Mouse (Mus musculus) layer of hippocampus, postnatal 14 days (tissue): ENCODE data around the gene Dhx16. TPM values are rescaled to one million over a fixed set of nuclear protein-coding genes. Genes with fewer than 3 reads are reported as not detected.
A peak's percentile ranks its signal among the peaks of the same experiment; 100 is the strongest.
"Not testable (repeated sequence)": the region's sequence is repeated elsewhere in the genome, so short reads cannot be mapped to it uniquely, and the experiment has no call there.

Experiments
- DNase-seq, 2 experiments: peaks; one replicate each; pipeline ENCODE4 v3.0.0; 2021 to 2022; ENCODE audit warnings: low spot score in 2 of 2, mixed read lengths in 1 of 2
- microRNA-seq, 2 experiments: library from miRNA; unstranded; fragments of <30 nt; microRNA quantifications; one replicate each; pipeline ENCODE4 v1.2.0; 2021
- total RNA-seq, 2 experiments: library from RNA; stranded (reverse); gene quantifications; 2 replicates each; pipeline ENCODE4 v1.2.3; 2021

Gene Dhx16
- total RNA-seq, 2 experiments from 2014 or later: 30.3 to 33.6 TPM

DNA sequence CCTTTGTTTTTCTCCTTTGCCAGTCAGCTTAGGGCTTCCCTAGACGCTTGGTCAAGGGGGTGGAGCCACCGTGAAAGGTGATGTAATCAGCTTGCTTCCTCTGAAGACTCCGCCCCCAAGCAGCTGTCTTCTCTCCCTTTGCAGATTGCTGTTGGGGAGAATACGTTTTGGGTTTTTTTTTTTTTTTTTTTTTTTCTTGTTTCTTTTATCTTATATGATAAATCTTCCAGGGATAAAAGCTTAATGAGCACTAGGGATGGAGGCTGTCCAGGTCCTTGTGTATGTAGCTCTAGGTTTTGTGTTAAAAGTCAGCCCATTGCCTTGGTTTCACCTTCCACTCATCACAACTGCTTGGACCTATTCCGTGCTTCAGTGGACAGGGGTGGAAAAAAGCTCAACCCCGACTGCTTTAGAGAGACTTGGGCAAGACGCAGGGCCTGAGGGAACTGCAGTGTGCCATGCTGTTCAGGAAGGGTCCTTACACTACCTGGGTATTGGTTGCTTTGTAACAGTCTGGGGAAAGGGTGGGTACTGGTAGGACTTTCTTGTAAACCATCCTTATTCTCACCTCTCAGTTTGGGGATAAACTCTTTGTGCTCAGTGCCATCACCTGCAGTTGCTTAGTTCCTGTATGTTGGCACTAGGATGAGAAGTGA, 39.6 kb downstream of the Dhx16 start:
- DNase-seq: peak; percentile 84 to 98

DNA sequence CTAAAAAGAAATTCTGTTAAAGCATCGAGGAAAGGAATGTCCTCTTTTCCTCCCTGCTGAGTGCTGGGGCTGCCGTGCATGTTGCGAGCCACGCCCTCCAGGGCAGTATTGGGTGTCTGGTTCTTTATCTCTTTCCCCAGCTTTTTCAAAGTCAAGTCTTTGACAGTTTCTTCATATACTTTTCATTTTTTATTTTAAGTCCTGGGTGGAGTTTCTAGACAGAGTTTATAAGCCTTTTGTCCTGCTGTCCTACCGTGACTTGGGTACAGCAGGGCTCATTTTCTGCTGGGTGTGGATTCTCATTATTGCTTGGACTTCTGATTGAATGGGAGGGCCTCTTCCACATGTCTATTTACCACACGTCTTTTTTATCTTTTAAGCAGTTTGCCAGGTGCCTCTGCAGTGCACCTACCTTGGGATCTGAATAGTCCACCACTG, 40.3 kb downstream of the Dhx16 start:
- no peak for DNase-seq

DNA sequence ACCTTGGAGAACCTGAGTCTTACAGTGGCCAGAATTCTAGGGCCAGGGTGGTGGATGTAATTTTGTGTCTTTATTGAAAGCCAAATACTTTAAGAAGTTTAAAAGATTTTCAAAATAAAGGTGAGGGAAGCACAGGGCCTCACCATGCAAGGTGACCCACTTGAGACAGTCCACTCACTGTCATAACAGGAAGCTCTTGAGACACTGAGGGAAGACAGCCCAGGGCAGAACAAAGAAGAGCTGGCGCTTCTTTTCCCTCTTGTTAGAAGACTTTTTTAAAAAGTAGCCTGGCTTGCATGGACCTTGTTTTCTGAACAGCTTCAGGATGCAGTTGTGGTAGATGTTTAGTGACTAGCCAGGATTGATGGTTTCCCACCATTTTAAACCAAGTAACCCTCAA, 40.8 kb downstream of the Dhx16 start:
- DNase-seq: no peak

DNA sequence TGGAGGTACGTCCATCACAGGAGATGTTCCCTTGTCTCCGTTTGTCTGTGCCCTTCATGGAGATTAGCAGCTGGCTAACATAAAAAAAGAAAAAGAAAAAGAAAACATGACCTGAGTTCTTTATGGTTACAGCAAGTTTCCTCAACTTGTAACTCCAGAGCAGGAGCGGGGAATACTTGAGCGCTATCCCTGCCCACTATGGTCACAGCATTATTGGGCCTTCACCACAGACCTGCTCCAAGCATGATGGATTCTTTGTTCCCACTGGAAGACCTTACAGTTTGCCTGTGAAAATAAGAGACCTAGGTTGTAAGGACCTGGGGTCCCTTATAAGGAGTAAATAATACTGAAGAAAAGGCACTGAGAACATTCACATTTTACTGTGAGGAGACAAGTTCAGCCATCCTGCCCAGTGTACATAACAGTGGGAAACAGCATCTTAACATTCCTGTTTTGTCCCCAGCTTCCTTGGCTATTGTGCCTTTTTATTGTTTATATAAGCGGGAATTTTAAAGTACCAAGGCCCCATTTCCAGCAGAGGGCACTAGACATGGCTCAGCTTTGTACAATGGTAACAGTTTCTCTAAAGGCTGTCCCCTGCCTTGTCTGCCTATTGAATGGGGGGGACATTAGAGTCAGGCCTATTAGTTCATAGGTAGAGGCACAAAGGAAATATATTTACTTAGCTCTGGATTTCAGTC, 41.4 kb downstream of the Dhx16 start:
- peak; percentile 41 to 62 for DNase-seq

DNA sequence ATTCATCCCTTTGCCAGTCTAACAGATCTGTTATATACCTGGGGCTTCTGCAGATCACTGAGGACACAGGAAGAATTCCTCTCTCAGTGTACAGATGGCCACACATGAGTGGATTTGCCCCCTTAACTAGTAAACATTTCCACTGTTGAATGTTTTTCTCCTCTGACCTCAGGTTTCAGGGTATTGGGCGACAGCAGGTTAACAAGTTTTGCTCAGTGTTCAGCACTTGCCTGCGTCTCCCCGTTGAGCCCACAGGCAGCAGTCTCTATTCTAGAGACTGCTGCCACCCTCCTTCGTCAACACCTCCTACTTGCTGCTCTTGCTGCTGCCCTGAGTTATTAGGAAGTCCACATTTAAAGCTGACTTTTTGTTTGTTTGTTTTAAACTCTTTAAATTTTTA, 42.1 kb downstream of the Dhx16 start:
- DNase-seq: no peak

DNA sequence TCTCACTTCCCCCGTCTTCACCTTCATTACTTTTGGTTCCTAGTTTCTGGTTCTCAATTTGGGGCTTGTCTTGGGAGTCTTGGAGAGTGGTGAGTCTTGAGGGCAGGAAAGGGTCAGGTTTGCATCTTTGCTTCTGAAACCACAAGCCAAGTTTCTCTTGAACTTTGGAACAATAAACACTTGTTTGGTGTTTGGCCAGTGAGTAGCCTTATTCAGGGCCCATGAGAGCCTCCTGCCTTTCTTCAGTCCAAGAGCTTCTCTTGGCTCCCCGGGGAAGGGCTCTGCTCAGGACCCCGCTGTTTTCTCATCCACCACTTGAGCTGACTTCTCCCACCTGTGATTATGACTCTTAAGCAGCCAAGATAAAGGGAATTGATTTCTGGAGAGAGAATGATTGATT, 42.9 kb downstream of the Dhx16 start:
- DNase-seq: no peak

DNA sequence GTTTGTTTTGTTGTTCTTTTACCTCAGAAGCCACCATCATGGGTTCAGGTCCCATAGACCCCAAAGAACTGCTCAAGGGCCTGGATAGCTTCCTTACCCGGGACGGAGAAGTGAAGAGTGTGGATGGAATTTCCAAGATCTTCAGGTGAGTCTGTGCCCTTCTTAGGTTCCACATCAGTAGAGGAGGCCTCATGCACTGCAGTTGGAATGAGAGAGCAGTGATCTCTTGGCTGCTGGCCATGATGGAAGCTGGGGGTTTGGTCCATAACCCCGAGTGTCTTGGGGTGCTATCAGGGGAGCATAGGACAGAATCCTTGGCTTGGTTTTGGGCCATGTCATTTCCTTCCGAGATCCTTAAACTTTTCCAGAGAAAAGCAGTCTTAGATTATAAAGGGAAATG, 43.7 kb downstream of the Dhx16 start:
- no peak for DNase-seq

DNA sequence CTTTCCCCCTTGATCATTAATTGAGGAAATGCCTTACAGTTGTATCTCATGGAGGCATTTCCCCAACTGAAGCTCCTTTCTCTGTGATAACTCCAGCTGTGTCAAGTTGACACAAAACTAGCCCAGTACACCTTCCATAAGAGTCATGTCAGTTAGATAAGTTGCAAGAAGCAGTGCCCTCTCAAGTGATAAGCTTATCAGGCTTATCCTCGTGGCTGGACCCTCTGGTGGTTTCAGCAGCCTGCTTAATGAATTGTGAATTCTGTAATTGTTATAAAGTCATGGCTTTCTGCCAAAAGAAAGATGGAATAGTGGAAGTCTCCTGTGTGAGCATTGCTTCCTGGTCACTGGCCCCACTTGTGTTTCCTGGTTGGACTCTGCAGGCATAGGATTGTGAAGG, 47.9 kb downstream of the Dhx16 start:
- no peak for DNase-seq

DNA sequence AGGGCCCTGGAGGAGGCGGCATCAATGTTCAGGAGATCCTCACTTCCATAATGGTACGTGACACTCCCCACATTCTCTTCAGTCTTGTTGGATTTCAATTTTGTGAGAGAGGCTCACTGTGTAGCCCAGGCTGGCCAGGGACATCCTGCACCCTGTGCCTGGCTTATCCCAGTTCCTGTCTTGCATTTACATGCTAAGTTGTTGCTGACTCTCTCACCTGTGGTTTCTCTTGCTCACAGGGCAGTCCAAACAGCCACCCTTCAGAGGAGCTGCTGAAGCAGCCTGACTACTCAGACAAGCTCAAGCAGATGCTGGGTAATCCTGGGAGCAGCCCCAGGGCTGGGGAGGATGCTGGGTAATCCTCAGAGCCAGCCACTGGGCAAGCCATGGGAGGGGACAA, 49.9 kb downstream of the Dhx16 start:
- DNase-seq: no peak

DNA sequence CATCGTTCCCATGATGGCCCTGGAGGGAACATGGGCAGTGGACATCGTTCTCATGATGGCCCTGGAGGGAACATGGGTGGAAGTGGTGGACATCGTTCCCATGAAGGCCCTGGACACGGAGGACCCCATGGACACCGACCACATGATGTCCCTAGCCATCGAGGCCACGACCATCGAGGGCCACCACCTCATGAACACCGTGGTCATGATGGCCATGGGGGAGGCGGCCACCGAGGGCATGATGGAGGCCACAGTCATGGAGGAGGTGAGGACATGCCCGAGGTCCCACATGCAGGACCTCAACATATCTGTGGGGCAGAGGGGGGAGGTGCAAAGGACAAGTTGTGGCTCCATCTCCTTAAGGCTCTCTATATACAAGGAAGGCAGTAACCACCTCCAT, 51.0 kb downstream of the Dhx16 start:
- DNase-seq: no peak

DNA sequence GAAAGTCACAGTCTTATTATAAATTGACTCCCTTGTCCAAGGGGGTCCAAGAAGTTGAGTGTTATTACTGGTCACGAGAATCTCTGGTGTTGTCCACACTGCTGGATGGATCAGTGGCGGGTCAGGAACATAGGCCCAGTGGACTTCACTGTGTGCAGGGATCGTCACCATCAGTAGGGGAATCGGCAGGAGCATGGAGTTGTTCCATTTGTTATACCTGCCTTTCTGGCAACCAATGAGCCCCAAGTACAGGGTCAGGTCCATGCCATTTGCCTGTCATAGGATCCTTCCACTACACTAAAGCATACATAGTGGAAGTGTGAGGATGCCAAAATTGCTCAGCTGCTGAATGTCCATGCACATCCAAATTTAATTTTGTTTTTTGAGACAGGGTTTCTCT, 53.0 kb downstream of the Dhx16 start:
- DNase-seq: no peak

DNA sequence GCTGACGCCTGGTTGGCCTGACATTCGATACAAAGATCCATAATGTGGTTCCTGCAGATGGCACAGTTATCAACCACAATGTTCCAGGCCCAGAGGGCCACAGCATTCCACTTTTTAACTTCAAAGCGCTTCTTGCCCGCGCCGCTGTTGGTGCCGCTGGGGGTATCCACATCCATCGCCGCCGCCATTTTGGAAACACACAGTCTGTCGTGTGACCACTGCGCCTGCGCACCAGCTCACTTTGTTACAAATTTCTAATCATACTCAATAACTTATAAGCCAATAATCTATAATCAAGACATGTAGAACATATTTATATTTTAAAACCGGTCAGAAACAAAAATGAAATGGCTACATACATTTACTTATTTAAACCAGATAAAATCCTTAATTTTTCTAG, 56.1 kb downstream of the Dhx16 start:
- DNase-seq: not testable (repeated sequence)

DNA sequence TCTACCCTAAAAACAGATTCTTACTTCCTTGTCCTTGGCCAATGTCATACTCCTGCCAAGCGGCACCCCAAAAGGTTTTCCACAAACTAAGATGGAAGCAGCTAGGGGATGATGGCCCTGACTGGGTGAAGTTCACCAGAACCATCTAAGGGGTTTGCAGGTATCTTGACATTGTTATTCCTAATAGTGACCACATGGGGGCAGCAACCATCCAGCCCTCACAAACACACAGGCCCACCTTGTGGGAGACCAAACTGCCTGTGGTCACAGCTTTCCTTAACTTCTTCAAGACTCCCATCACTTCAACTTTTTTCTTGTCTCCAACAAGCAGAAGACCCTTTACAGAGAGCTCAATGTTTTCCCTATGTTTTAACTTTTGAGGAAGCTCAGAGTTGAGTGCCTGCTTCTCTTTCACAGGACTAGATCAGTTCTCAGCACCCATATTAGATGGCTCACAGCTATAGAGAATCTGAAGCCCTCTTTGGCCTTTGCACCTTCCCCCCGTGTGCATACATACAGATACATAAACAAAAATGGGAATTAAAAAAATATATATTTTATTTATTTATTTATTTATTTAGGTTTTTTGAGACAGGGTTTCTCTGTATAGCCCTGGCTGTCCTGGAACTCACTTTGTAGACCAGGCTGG, 58.2 kb downstream of the Dhx16 start:
- no peak for DNase-seq

DNA sequence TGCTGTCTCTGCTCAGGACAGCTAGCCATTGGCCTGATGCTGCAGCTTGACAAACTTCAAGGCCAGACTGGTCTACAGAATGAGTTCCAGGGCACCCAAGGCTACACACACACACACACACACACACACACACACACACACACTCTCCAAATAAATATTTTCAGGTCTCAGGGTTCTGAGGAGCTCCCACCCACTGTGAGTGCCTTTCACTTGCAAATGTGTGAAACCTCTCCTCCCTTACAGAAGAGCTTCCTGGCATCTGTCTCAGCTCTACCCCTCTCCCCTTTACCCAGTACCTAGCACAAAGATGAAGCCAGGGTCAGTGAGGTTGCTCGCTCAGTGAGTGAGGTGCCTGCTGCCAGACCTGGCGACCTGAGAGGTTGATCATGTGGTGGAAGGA, 59.5 kb downstream of the Dhx16 start:
- no peak for DNase-seq

DNA sequence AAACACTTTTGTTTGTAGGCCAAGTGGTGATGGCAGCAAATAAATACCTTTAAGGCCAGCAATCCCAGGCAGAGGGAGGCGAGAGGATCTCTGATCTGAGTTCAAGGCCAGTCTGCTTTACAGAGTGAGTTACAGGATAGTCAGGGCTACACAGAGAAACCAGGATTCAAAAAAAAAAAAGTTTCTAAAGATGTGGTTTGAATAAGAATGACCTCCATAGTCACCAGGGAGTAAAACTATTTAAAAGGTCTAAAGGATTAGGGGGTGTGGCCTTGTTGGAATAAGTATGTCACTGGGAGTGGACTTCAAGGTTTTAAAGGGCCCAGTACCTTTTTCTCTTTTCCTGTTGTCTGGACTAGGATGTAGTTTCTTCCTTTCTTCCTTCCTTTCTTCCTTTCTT, 60.3 kb downstream of the Dhx16 start:
- no peak for DNase-seq

Small RNA genes lying within 50 kb of the gene (microRNA-seq; reads per million reads assigned to microRNA genes)
- gene Gm28033 (0.90 to 1.1 reads per million in 2 experiments), gene Mir1894 (0 to 0.23 reads per million in 2 experiments)

Other genes with a start within 250 kb of the Dhx16 start
- gene Mucl3, start 236.1 kb upstream of the Dhx16 start, total RNA-seq: not detected
- gene Vars2, start 212.2 kb upstream of the Dhx16 start, total RNA-seq: 10 to 100 TPM; 34.3 to 34.8 TPM
- 10 to 100 TPM; 23.9 to 25.8 TPM for gene Gtf2h4, start 206.1 kb upstream of the Dhx16 start, total RNA-seq
- 10 to 100 TPM; 73.6 to 81.0 TPM for gene Ddr1, start 175.2 kb upstream of the Dhx16 start, total RNA-seq
- gene Ier3, start 58.1 kb upstream of the Dhx16 start, total RNA-seq: 1 to 10 TPM; 3.8 to 4.2 TPM
- gene Flot1, start 56.6 kb upstream of the Dhx16 start, total RNA-seq: 100 to 1,000 TPM; 139 to 147 TPM
- 100 to 1,000 TPM; 615 to 684 TPM for gene Tubb5, start 41.5 kb upstream of the Dhx16 start, total RNA-seq
- 10 to 100 TPM; 13.6 to 15.0 TPM for gene Mdc1, start 38.3 kb upstream of the Dhx16 start, total RNA-seq
- gene Nrm, start 18.5 kb upstream of the Dhx16 start, total RNA-seq: 1 to 10 TPM; 3.9 to 4.7 TPM
- 10 to 100 TPM; 13.4 to 14.0 TPM for gene Ppp1r18, start 14.2 kb upstream of the Dhx16 start, total RNA-seq
- 10 to 100 TPM; 61.8 to 71.4 TPM for gene 2310061I04Rik, start 17.6 kb downstream of the Dhx16 start, total RNA-seq
- 10 to 100 TPM; 82.6 to 87.1 TPM for gene Atat1, start 30.3 kb downstream of the Dhx16 start, total RNA-seq
- gene Mrps18b, start 36.6 kb downstream of the Dhx16 start, total RNA-seq: 10 to 100 TPM; 41.2 to 42.7 TPM
- 10 to 100 TPM; 68.3 to 74.5 TPM for gene Ppp1r10, start 36.6 kb downstream of the Dhx16 start, total RNA-seq
- gene Abcf1, start 89.9 kb downstream of the Dhx16 start, total RNA-seq: 10 to 100 TPM; 76.7 to 84.5 TPM
- gene Gnl1, start 100.0 kb downstream of the Dhx16 start, total RNA-seq: 100 to 1,000 TPM; 133 to 136 TPM
- 10 to 100 TPM; 59.7 to 63.8 TPM for gene Prr3, start 100.4 kb downstream of the Dhx16 start, total RNA-seq
- gene H2-T24, start 140.7 kb downstream of the Dhx16 start, total RNA-seq: 1 to 10 TPM; 1.0 to 1.1 TPM
- 1 to 10 TPM; 3.0 to 3.6 TPM for gene H2-T23, start 153.0 kb downstream of the Dhx16 start, total RNA-seq
- gene H2-T22, start 162.9 kb downstream of the Dhx16 start, total RNA-seq: 1 to 10 TPM; 9.1 to 9.2 TPM
- not detected for gene Gm6034, start 163.1 kb downstream of the Dhx16 start, total RNA-seq
- under 1 TPM; 0.31 to 0.32 TPM for gene Gm11127, start 178.6 kb downstream of the Dhx16 start, total RNA-seq
- not detected for gene Gm19684, start 241.9 kb downstream of the Dhx16 start, total RNA-seq
- gene Gm7030, start 249.6 kb downstream of the Dhx16 start, total RNA-seq: not detected